Mouse (Mus musculus) heart, postnatal 0 days (tissue): Measurements from ENCODE around the gene Galk1. TPM values are rescaled to one million over a fixed set of nuclear protein-coding genes. Genes with fewer than 3 reads are reported as not detected.

Experiments
- ATAC-seq: fragments of 200-750 bp; cut with Nextera tagmentation; 2 replicates; pipeline ENCODE4 v1.8.0; 2017; ENCODE audit warnings: low read depth, moderate number of reproducible peaks, moderate library complexity; ENCODE audit not compliant: insufficient read depth
- DNase-seq: peaks from one replicate; pipeline ENCODE4 v3.0.0-alpha.2; 2016; ENCODE audit warnings: low spot score
- H3K27ac ChIP-seq: fragments of 300-500 bp; sonication (generic); 2 replicates; pipeline ENCODE4 v1.5.1; 2014; ENCODE audit warnings: low read depth, mild to moderate bottlenecking
- H3K27me3 ChIP-seq: fragments of 300-500 bp; sonication (generic); 2 replicates; pipeline ENCODE4 v1.6.1; 2014; ENCODE audit warnings: low read length, mixed read lengths; ENCODE audit not compliant: control insufficient read depth, insufficient read depth
- H3K36me3 ChIP-seq: fragments of 300-500 bp; sonication (generic); replicated peaks from 2 replicates; pipeline ENCODE4 v1.6.1; 2014; ENCODE audit warnings: low read length, mixed read lengths; ENCODE audit not compliant: control insufficient read depth, insufficient read depth
- H3K4me1 ChIP-seq: fragments of 300-500 bp; sonication (generic); 2 replicates; pipeline ENCODE4 v1.6.1; 2014; ENCODE audit warnings: antibody characterized with exemption; ENCODE audit not compliant: control insufficient read depth, insufficient read depth
- H3K4me2 ChIP-seq: fragments of 300-500 bp; sonication (generic); 2 replicates; pipeline ENCODE4 v1.6.1; 2014; ENCODE audit warnings: low read depth, mild to moderate bottlenecking, low read length, moderate library complexity
- H3K4me3 ChIP-seq: fragments of 300-500 bp; sonication (generic); 2 replicates; pipeline ENCODE4 v1.5.1; 2014; ENCODE audit warnings: low read depth, low read length
- H3K9ac ChIP-seq: fragments of 300-500 bp; sonication (generic); replicated peaks from 2 replicates; pipeline ENCODE4 v1.6.1; 2014; ENCODE audit warnings: low read depth, low read length, mixed read lengths
- H3K9me3 ChIP-seq: fragments of 300-500 bp; sonication (generic); replicated peaks from 2 replicates; pipeline ENCODE4 v1.6.1; 2016; ENCODE audit warnings: low read length; ENCODE audit not compliant: control insufficient read depth
- CTCF ChIP-seq: IDR thresholded peaks from 2 replicates; pipeline ENCODE4 v1.5.1; 2016; ENCODE audit warnings: antibody characterized with exemption, control low read depth, low read depth
- EP300 ChIP-seq: IDR thresholded peaks from 2 replicates; pipeline ENCODE4 v1.6.1; 2016; ENCODE audit warnings: antibody characterized with exemption, low read depth
- WGBS: fragments of 180-500 bp; shearing (Covaris S2); extraction: QIAGEN DNeasy Blood & Tissue Kit; methylation state at CpG from one replicate; pipeline ENCODE4 v1.1.7; 2014; 5-methylcytosine and 5-hydroxymethylcytosine counted together
- polyA plus RNA-seq: library from polyadenylated mRNA; unstranded; fragments of >200 nt; fragmentation: Nextera tagmentation; extraction: Ambion mirVana; gene quantifications from 2 replicates; pipeline ENCODE4 v1.2.1, GENCODE M21; 2015
- total RNA-seq: library from RNA; depleted of rRNA; stranded (reverse); fragments of >200 nt; gene quantifications from 2 replicates; pipeline ENCODE4 v1.2.3, GENCODE M21; 2014; ENCODE audit warnings: low replicate concordance

The Galk1 gene
- total and polyA plus RNA-seq, 2 experiments from 2014 or later, result 88.4 to 98.3 TPM

DNA sequence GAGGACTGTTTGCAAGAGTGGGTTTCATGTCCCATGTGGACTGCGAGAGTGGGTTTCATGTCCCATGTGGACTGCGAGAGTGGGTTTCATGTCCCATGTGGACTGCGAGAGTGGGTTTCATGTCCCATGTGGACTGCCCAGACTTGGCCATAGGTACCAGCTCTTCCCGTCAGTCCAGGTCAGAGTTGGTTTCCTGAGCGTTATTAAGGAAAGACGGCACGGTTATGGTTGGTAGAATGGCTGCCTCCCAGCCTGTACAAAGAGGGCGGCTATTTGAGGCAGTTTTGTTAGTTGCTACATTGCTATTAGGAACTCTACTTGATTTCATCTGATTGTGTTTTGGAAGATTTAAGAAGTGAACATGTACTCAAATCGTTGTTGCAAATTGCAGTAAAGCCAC, 25.3 kb upstream of the Galk1 start:
- TF ChIP-seq EP300 (no peak), CTCF (no peak)
- Histone ChIP-seq H3K27ac (no peak overlapping the region), H3K27me3 (no peaks in the 10 kb centered on the region), H3K9me3 (no peaks in the 10 kb centered on the region), H3K4me2 (no peak overlapping the region), H3K4me3 (no peak overlapping the region), H3K9ac (no peak overlapping the region), H3K36me3 (peaks cover 29% of the 10 kb centered on the region), H3K4me1 (peaks cover 4% of the 10 kb centered on the region; the same call in 1 of the 2 replicates)
- no peak for ATAC-seq
- WGBS, result 94% methylated on average over 9 of the region's 9 CpGs
- no peak for DNase-seq

DNA sequence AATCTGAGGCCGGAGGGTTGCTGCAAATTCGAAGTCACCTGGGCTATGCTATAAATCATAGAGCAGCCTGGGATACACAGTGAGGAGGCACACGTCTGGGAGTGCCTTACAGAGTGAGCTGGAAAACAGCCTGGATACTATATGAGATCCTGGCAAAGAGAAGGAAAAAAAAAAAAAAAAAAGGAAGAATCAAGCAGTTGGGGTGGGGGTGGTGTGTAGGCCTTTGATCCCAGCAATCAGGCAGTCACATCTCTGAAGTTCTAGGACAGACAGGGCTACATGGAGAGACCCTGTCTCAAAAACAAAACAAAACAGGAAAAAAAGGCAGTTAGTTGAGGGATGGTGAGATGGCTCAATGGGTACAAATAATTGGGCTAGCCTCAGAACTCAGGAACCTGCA, 24.2 kb upstream of the Galk1 start:
- no peak for ATAC-seq

DNA sequence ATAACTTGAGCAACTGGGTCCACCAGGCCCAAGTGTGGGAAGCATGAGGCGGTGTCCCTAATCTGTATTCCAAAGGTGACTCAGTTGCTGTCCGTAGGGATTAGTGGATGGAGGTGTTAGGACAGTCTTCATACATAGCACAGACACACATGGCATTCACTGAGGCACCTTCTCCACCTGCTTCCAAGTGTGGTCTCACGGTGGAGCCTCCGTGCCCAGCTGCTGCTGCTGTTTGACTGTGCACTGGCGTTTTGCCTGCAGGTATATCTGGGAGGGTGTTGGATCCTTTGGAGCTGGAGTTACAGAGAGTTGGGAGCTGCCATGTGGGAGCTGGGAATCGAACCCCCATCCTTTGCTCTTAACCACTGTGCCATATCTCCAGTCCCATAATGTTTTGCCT, 22.1 kb upstream of the Galk1 start:
- H3K27ac ChIP-seq, result no peak overlapping the region
- H3K4me1 ChIP-seq, result peaks cover 14% of the 10 kb centered on the region
- ATAC-seq (no peak), DNase-seq (no peak)
- H3K9me3 ChIP-seq, result no peaks in the 10 kb centered on the region
- no peak overlapping the region for H3K4me3 ChIP-seq
- TF ChIP-seq EP300, result no peak
- TF ChIP-seq CTCF, result no peak
- WGBS, result 85% methylated on average over 6 of the region's 6 CpGs
- H3K9ac ChIP-seq, result no peak overlapping the region
- H3K4me2 ChIP-seq, result no peak overlapping the region
- no peaks in the 10 kb centered on the region for H3K27me3 ChIP-seq
- peaks cover 13% of the 10 kb centered on the region; the same call in 1 of the 2 replicates for H3K36me3 ChIP-seq

More for the DNA sequence above, 24.2 kb upstream of the Galk1 start:
- no peak for TF ChIP-seq EP300
- TF ChIP-seq CTCF, result no peak
- Histone ChIP-seq H3K4me1 (peaks cover 8% of the 10 kb centered on the region), H3K9ac (no peak overlapping the region), H3K4me2 (no peak overlapping the region), H3K9me3 (no peaks in the 10 kb centered on the region), H3K36me3 (peaks cover 22% of the 10 kb centered on the region; the same call in 1 of the 2 replicates), H3K27ac (no peak overlapping the region), H3K27me3 (no peaks in the 10 kb centered on the region), H3K4me3 (no peak overlapping the region)
- WGBS, result 85% methylated on average over 3 of the region's 3 CpGs
- DNase-seq, result no peak

DNA sequence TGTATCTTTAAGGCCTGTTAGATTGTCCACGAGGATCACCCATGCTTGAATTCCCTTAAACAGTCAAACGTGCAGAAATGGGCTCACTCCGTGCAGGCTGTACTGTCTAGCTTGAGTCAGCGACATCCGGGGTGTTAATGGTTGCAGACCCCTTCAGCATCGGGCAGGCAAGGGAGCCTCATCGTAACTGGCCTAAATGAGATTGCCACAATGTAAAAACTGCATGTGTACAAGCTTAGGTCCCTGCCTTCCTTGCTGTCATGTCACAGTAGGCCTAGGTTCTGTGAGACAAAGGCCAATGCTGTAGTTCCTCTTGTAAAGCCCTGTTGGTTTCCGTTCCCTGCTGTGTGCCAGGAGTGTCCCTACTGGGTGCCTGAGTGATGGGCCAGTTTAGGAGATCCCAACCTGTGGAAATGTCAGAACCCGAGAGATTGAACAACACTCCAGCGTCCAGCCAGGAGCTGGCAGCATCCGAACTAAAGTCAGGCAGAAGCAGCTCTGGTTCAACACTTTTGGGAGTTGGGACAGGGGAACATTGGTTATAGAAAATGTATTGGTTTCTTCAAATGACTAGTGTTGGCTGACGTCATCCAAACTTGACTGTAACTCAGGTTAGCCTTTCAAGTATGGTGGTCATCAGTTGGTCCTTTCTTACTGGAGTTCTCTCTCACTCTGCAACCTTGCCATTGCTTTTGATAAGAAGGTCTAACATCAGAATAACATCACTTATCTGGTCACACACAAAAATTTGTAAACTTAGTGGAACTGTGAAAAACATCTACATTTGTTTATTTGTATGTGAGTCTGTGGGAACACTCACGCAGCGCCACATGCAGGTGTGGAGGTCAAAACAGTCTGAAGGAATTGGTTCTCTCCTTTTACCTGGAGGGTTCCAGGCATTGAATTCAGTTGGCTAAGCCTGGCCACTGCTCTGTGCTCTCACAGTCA, 18.7 kb upstream of the Galk1 start:
- ATAC-seq, result peak; percentile 7; the same call in 1 of the 2 replicates
- 23% methylated on average over 14 of the region's 14 CpGs for WGBS
- no peaks in the 10 kb centered on the region for H3K9me3 ChIP-seq

DNA sequence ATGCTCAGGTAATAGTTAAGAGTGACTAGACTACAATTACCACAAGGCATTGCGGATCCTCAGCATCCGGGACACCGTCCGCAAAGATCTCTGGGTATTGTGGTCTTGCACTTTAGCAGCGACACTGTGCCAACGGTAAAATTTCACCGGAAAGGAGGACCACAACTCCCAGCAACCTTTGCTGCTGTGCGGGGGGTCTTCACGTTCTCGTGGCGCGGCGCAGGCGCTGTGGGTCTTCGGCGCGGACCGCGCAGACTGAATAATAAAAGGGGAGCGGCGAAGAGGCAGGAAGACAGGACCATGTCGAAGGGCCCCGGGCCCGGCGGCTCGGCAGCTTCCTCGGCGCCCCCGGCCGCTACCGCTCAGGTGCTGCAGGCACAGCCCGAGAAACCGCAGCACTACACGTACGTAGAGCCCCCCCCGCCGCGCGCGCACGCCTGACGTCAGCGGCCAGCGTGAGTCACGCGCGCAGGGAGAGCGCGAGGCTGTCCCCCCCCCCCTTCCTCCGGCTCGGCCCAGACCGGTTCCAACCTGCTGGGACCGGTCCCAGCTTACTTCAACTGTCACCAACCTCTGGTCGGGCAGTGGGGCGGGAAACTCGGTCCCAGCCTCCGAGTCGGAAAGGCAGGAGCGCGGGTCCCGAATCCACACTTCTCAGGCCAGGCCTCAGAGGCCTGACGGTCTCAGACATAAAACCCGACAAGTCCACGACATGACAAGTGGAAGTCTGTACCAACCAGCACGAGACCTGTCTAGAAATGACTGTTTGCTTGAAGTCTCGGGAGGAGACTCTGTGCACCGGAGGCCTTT, 17.8 kb upstream of the Galk1 start, which contains the start of gene Unk:
Unk (plus strand) TSS at position 235 of the 810 bp plus-strand sequence.
- no peaks in the 10 kb centered on the region for H3K27me3 ChIP-seq
- H3K4me1 ChIP-seq, result peaks cover 16% of the 10 kb centered on the region
- no peaks in the 10 kb centered on the region for H3K9me3 ChIP-seq
- H3K36me3 ChIP-seq, result no peaks in the 10 kb centered on the region
- H3K4me3 ChIP-seq, result peak within 1 kb of the TSS; percentile 69
- peak within 1 kb of the TSS; percentile 70 for H3K4me2 ChIP-seq
- peak; percentile 98 for DNase-seq
- H3K9ac ChIP-seq, result peak within 1 kb of the TSS; percentile 79
- peak within 1 kb of the TSS; percentile 98 for H3K27ac ChIP-seq
- WGBS, result under 1% methylated on average over 49 of the region's 67 CpGs
- ATAC-seq, result peak; percentile 95
- TF ChIP-seq EP300, result peak; percentile 99
- no peak for TF ChIP-seq CTCF

More for the DNA sequence above, 18.7 kb upstream of the Galk1 start:
- H3K4me1 ChIP-seq, result peaks cover 16% of the 10 kb centered on the region
- no peaks in the 10 kb centered on the region for H3K36me3 ChIP-seq
- peak overlapping the region; percentile 79 for H3K9ac ChIP-seq
- TF ChIP-seq EP300, result no peak
- TF ChIP-seq CTCF, result no peak
- peak overlapping the region; percentile 98 for H3K27ac ChIP-seq
- no peaks in the 10 kb centered on the region for H3K27me3 ChIP-seq
- peak overlapping the region; percentile 69 for H3K4me3 ChIP-seq
- no peak for DNase-seq
- H3K4me2 ChIP-seq, result peak overlapping the region; percentile 70
